Mouse (Mus musculus): Measurements from ENCODE around the gene Ntmt1. TPM values are rescaled to one million over a fixed set of nuclear protein-coding genes. Genes with fewer than 3 reads are reported as not detected.

The Ntmt1 gene
- polyA plus RNA-seq, 1 experiment from 2014 or later, result 126 TPM

DNA sequence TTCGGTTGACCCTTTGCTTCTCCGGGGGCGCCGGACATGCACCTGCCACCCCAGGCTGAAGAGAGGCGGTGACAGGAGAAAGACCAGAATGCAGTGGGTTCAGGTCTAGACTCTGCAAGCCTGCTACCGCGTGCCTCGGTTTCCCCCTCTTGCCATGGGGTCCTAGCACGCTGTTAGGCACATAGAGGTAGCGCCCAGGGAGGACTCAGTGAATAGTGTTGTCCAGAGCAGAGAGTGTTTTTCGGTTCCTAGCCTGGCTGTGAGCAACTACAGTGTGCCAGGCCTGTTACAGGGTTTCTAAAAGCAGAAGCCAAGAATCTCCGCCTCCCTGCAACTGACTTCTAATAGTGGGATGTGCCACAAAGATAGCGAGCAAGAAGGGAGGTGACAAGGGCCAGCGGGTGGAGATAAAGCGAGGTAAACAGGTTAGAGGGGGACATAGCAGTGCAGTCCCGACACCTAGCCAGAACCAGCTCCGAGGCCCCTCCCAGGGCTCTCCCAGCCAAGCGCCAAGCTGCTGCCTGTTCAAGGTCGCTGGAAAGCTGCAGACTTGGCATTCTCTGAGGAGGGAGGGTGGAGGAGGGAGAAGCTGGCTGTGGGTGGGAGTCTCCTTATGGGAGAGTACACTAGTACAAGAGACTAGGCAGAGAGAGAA is 35.7 kb upstream of the Ntmt1 start:
- Histone ChIP-seq H3K27ac (replicated peaks) (peak overlapping the region; percentile 90), H3K4me3 (peak overlapping the region; percentile 59), H3K9me3 (replicated peaks) (no peaks in the 10 kb centered on the region), H3K36me3 (no peaks in the 10 kb centered on the region), H3K27me3 (ENCODE audit: low read depth, poor library complexity, severe bottlenecking) (peaks cover 9% of the 10 kb centered on the region; the same call in 1 of the 2 replicates), H3K4me1 (peaks cover 75% of the 10 kb centered on the region)
- 7% methylated on average over 19 of the region's 19 CpGs for WGBS
- peak; percentile 51 for DNase-seq (ENCODE audit: low spot score)

DNA sequence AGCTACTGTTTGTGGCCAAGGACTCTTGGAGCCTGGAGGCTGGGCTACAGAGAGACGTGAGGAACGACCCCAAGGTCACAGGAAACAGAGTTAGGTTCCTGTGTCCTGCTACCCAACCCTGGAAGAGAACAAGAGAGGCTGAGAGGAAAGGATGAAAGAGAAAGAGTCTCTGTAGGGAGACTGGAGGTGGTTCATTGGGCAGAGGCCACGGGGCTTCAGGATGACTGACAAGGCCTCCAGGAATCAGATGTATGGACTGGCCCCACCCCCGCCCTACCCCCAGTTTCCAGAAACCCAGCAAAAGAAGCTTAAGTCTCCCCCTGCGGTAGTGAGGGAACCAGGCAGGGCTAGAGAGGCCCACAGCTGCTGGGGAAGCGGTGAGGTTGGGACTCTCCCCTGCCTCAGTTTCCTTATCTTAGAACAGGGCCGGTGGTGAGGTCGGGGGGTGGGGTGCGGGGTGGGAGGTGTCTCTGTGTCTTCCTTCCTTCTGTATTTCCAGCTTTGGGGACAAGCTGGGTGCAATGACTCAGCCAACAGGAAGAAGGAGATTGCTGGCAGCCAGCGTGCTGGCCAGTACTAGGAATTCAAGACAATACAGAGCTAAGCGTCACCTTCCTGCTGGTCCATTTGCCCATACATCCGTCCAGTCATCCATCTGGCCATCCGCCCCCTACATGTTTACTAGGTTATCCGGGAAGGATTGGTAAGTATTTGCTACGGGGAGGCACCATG is 34.9 kb upstream of the Ntmt1 start:
- no peaks in the 10 kb centered on the region for H3K36me3 ChIP-seq
- peak overlapping the region; percentile 59; the same call in 1 of the 2 replicates for H3K4me3 ChIP-seq
- peaks cover 9% of the 10 kb centered on the region; the same call in 1 of the 2 replicates for H3K27me3 ChIP-seq (ENCODE audit: low read depth, poor library complexity, severe bottlenecking)
- WGBS, result 44% methylated on average over 15 of the region's 15 CpGs
- peaks cover 80% of the 10 kb centered on the region for H3K4me1 ChIP-seq
- peak; percentile 56 for DNase-seq (ENCODE audit: low spot score)
- H3K9me3 ChIP-seq (replicated peaks), result no peaks in the 10 kb centered on the region
- H3K27ac ChIP-seq (replicated peaks), result peak overlapping the region; percentile 90

DNA sequence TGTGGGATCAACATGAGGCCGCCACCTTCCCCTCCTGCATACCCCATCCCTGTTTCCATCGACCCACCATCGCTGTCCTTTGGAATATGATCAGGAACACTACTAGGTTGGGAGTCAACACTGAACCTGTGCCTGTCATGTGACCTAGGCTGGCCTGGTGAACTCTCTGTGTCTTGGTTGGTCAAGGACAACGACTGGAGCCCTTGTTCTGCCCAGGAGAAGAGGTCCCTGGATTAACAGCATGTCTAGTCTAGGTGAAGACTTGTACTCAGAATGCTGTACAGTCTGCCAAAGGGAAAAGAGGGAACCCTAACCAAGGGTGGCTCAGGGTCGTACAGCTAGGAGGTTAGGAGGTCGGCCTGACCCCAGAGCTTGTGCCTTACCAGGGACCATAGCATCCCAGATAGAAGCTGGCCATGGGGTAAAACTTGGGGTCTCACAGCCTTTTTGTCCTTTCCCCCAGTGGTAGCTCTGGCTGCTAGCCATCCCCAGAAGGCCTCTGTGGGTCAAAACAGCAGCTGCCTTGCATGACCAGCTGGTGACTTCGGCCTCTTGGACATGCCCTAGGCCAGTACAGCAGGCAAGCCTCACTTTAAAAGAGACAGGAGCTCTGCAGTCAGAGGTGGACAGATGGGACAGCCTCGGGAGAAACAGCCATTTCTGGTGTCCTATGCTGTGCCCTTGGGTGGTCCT is 34.2 kb upstream of the Ntmt1 start:
- Histone ChIP-seq H3K27ac (replicated peaks) (peak overlapping the region; percentile 90), H3K4me1 (peaks cover 84% of the 10 kb centered on the region), H3K27me3 (ENCODE audit: low read depth, poor library complexity, severe bottlenecking) (peaks cover 9% of the 10 kb centered on the region; the same call in 1 of the 2 replicates), H3K9me3 (replicated peaks) (no peaks in the 10 kb centered on the region), H3K4me3 (no peak overlapping the region), H3K36me3 (no peaks in the 10 kb centered on the region)
- DNase-seq (ENCODE audit: low spot score), result no peak
- 83% methylated on average over 8 of the region's 8 CpGs for WGBS

DNA sequence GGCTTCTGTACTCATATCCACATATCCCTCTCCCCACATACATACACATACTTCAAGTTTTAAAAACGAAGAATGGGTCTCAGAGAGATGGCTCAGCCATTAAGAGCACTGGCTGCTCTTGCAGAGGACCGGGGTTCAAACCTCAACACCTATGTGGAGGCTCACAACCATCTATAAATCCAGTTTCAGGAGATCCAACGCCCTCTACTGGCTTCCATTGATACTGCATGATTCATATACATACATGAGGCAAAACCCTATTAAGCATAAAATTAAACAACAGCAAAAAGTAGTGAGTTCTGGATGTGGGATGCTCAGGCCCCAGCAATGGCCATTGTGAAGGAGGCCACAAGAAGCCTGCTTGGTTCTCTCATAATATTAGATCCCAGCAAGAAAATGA is 31.7 kb upstream of the Ntmt1 start:
- H3K4me3 ChIP-seq, result no peak overlapping the region
- peaks cover 89% of the 10 kb centered on the region for H3K4me1 ChIP-seq
- WGBS, result 57% methylated on average over 3 of the region's 3 CpGs
- H3K27ac ChIP-seq (replicated peaks), result peak overlapping the region; percentile 50; the same call in 1 of the 2 replicates
- peaks cover 9% of the 10 kb centered on the region; the same call in 1 of the 2 replicates for H3K27me3 ChIP-seq (ENCODE audit: low read depth, poor library complexity, severe bottlenecking)
- H3K36me3 ChIP-seq, result no peaks in the 10 kb centered on the region
- no peaks in the 10 kb centered on the region for H3K9me3 ChIP-seq (replicated peaks)
- no peak for DNase-seq (ENCODE audit: low spot score)

DNA sequence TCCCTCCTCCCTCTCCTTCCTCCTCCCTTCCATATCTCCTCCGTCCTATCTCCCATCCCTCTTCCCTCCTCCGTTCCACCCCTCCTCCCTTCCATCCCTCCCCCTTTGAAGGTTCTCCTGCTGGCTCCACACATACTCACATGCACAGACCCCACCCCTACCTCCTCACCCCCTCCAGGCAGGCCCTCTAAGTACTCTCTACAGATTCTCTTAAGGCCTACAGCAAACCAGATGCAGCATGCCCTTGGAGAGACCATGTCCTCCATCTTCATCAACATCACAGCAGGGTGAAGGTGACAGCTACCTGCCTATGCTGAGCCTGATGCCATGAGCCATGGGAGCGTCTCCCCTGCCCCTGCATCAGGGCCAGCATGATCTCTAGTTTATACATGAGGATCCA is 30.4 kb upstream of the Ntmt1 start:
- H3K4me3 ChIP-seq, result no peak overlapping the region
- no peaks in the 10 kb centered on the region for H3K9me3 ChIP-seq (replicated peaks)
- H3K27me3 ChIP-seq (ENCODE audit: low read depth, poor library complexity, severe bottlenecking), result peaks cover 9% of the 10 kb centered on the region; the same call in 1 of the 2 replicates
- H3K36me3 ChIP-seq, result no peaks in the 10 kb centered on the region
- peak overlapping the region; percentile 77 for H3K27ac ChIP-seq (replicated peaks)
- DNase-seq (ENCODE audit: low spot score), result no peak
- WGBS, result 92% methylated on average over 3 of the region's 3 CpGs
- peaks cover 81% of the 10 kb centered on the region for H3K4me1 ChIP-seq

DNA sequence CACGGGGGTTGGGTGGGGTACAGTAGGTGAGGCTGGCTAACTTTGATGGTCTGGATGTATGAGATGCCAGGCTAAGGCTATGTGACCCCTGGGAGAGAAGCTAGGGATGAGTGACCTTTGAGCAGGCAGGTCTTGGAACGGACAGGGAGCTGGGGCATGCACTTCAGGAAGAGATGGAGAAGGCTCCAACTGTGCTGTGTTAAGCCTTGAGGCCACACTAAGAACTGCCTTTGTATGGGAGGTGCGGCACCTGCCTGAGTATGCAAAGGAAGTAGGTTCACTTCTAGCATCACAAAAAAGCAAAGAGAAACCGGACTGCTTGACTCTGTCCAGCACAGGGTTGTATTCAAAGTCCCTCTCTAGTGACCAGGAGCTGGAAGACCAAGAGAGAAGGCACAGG is 29.4 kb upstream of the Ntmt1 start:
- WGBS, result 59% methylated on average over 4 of the region's 4 CpGs
- H3K27ac ChIP-seq (replicated peaks), result peak overlapping the region; percentile 77
- no peak for DNase-seq (ENCODE audit: low spot score)

DNA sequence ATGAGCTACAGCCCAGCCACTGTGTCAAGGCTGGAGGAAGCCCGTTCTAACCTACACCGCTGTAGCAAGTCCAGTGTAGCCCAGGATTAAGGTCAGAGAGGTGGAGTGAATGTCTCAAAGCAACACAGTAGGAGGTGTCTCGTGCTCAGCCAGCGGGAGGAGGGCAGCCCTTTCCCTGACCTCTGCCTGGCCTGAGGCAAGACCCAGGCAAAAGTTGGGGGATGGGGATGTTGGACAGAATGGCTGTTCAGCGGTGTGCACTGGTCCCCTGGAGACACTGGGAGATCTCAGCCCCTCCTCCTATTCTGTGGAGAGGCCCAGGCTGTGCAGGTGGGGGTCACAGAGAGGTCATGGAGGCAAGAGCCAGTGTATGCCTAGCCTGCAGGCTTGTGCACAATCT is 28.4 kb upstream of the Ntmt1 start:
- no peaks in the 10 kb centered on the region for H3K36me3 ChIP-seq
- DNase-seq (ENCODE audit: low spot score), result peak; percentile 84
- no peaks in the 10 kb centered on the region for H3K9me3 ChIP-seq (replicated peaks)
- peak overlapping the region; percentile 16; the same call in 1 of the 2 replicates for H3K4me3 ChIP-seq
- peaks cover 83% of the 10 kb centered on the region for H3K4me1 ChIP-seq
- peaks cover 7% of the 10 kb centered on the region; the same call in 1 of the 2 replicates for H3K27me3 ChIP-seq (ENCODE audit: low read depth, poor library complexity, severe bottlenecking)
- WGBS, result 0% methylated on average over 5 of the region's 5 CpGs
- H3K27ac ChIP-seq (replicated peaks), result peak overlapping the region; percentile 77

More for the DNA sequence above, 29.4 kb upstream of the Ntmt1 start:
- Histone ChIP-seq H3K4me1 (peaks cover 81% of the 10 kb centered on the region), H3K9me3 (replicated peaks) (no peaks in the 10 kb centered on the region), H3K36me3 (no peaks in the 10 kb centered on the region), H3K27me3 (ENCODE audit: low read depth, poor library complexity, severe bottlenecking) (peaks cover 9% of the 10 kb centered on the region; the same call in 1 of the 2 replicates), H3K4me3 (no peak overlapping the region)

DNA sequence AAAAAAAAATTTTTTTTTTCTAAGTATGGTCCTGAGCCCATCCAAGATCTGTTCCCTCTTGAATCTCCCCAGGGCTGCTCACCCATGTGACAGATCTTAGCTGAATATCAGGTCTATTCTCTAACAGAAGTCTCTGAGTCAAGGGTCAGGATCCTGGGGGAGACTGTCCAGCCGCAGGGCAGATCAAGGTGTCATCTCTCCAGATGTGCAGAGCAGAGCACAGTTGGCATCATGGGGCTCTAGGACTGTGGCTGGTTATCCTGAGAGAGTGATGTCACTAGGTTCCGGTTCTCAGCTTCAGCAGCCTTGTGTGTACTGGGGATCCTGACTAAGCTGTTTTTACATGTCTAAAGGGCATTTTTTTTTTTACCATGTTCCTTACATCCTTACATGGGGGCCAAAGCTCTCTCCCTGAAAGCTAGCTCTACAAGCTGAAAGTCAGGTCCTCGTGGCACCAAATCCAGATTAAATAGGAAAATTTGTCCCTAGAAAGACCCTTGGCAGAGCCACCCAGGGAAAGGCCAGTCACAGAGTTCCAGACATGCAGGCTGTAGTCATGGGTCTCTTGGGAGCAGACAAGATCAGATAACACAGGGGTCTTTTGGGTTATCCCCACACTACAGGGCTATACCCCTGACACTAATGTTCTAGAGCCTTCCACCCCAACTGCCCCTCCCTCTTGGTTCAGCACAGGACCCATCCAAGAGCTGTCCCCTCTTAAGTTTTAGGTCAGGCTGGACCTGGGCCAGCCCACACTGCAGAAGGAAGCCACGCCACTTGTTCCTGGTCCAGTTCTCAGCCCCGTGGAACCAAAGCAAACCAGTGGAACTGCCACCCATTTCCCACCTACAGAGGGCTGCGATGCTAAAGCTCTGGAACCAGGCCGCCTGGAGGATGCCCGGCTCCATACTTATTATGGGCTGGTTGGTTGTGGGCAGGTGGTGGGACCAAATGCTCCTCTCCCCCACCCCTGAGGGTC is 25.0 kb upstream of the Ntmt1 start:
- no peak for DNase-seq (ENCODE audit: low spot score)
- Histone ChIP-seq H3K9me3 (replicated peaks) (no peaks in the 10 kb centered on the region), H3K27me3 (ENCODE audit: low read depth, poor library complexity, severe bottlenecking) (0 out of 2 replicates have a peak, but pooled peaks cover 5% of the 10 kb centered on the region), H3K4me3 (peak overlapping the region; percentile 50), H3K36me3 (no peaks in the 10 kb centered on the region), H3K4me1 (peaks cover 92% of the 10 kb centered on the region), H3K27ac (replicated peaks) (peak overlapping the region; percentile 92)
- WGBS, result 76% methylated on average over 8 of the region's 8 CpGs

DNA sequence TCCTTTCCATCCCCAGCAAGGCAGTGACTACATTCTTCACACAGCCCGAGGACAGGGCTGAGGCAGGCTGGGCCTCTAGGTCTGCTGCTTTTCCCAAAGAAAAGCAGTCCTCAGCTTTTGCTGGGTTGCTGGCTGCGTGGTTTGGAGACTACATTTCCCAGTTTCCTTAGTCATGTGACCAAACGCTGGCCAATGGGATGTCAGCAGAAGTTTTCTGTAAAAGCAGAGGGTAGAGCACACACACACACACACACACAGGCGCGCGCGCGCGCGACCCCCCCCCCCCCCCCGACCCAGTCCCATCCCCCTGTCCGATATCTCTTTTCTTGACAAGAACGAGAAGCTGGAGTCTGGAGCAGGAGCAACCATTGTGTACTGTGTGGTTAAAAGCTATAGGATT is 24.3 kb upstream of the Ntmt1 start:
- 0 out of 2 replicates have a peak, but pooled peaks cover 5% of the 10 kb centered on the region for H3K27me3 ChIP-seq (ENCODE audit: low read depth, poor library complexity, severe bottlenecking)
- peak overlapping the region; percentile 50 for H3K4me3 ChIP-seq
- peak overlapping the region; percentile 92 for H3K27ac ChIP-seq (replicated peaks)
- no peaks in the 10 kb centered on the region for H3K36me3 ChIP-seq
- under 1% methylated on average over 13 of the region's 13 CpGs for WGBS
- H3K4me1 ChIP-seq, result peaks cover 87% of the 10 kb centered on the region
- no peaks in the 10 kb centered on the region for H3K9me3 ChIP-seq (replicated peaks)
- DNase-seq (ENCODE audit: low spot score), result peak; percentile 81

DNA sequence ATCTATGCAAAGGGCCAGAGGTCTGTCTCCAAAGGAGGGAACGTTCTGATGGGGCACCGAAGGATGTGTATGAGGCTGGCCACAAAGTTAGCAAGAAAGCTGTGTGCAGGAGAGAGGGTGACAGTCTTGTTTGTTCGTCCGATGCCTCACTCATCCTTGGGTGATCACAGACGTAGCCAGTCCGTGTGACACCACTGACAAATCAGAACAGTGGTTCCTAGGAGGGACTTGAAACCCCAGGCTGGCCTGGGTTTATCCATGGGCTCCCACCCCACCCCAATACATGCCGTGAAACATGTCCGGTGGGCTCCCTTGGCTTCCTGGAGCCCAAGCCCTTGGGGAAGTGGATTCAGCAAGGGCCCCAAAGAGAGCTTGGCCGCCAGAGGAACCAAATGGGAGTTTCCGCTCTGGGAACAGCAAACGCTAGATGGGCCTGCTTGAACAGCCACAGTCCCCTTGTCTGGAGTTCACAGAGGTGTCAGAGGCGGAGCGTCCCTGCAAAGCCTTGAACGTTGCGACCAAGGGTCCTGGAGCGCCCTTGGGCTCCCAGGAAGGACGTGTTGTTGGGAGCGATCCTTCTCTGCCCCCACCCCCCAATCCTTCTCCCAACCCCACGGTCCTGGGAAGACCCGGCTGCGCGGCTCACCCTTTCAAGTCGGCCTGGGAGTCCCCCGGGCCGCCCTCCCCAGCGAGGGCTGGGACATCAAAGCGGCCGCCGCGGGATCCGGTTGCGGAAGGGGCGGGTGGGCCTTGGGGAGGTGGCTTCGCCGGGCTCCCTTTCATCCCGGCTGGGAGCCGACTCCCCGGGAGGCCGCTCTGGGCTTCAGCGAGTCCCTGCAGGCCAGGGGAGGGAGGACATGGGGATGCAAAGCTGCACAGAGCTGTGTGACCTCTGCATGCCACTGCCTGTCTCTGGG is 23.3 kb upstream of the Ntmt1 start:
- peak overlapping the region; percentile 50 for H3K4me3 ChIP-seq
- 7% methylated on average over 40 of the region's 40 CpGs for WGBS
- H3K4me1 ChIP-seq, result peaks cover 80% of the 10 kb centered on the region
- no peaks in the 10 kb centered on the region for H3K9me3 ChIP-seq (replicated peaks)
- no peaks in the 10 kb centered on the region for H3K36me3 ChIP-seq
- peak; percentile 78 for DNase-seq (ENCODE audit: low spot score)
- H3K27ac ChIP-seq (replicated peaks), result peak overlapping the region; percentile 92
- 0 out of 2 replicates have a peak, but pooled peaks cover 5% of the 10 kb centered on the region for H3K27me3 ChIP-seq (ENCODE audit: low read depth, poor library complexity, severe bottlenecking)

DNA sequence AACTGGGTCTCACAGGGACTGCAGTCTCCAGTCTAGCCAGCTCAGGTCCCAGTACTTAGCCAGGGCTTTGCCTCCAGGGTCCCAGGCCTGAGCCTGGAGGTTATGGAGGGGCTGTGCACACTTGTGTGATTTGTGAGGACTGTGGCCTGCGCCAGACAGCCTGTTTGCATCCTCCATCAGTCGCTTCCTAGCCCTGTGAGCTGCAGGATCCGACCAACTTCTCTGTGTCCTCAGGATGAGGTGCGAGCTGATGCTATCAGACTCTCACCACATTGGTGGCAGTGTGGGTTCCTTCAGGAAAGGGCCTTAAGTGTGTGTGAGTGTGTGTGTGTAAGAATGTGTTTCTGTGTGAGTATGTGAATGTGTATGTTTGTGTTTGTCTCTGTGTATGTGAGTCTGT is 20.2 kb upstream of the Ntmt1 start:
- WGBS, result 66% methylated on average over 4 of the region's 4 CpGs
- Histone ChIP-seq H3K9me3 (replicated peaks) (no peaks in the 10 kb centered on the region), H3K27me3 (ENCODE audit: low read depth, poor library complexity, severe bottlenecking) (0 out of 2 replicates have a peak, but pooled peaks cover 5% of the 10 kb centered on the region), H3K4me3 (no peak overlapping the region), H3K36me3 (no peaks in the 10 kb centered on the region), H3K27ac (replicated peaks) (peak overlapping the region; percentile 92), H3K4me1 (peaks cover 74% of the 10 kb centered on the region)
- no peak for DNase-seq (ENCODE audit: low spot score)

All from midbrain, embryonic 10.5 days (tissue).